Mouse (Mus musculus): Measurements from ENCODE around the gene Napsa. TPM values are rescaled to one million over a fixed set of nuclear protein-coding genes. Genes with fewer than 3 reads are reported as not detected.

The Napsa gene
- total RNA-seq, 4 experiments from 2014 or later: not detected

GRCm38 (mm10) chr7:44596051-44596450 is 23.9 kb downstream of the Napsa start:
- no peak for DNase-seq (ENCODE audit: low spot score in 2 of 2)

GRCm38 (mm10) chr7:44596996-44597538 is 24.9 kb downstream of the Napsa start:
- DNase-seq (ENCODE audit: low spot score in 2 of 2): no peak

- no peak for DNase-seq (ENCODE audit: low spot score in 2 of 2)
These were observed 25.5 kb downstream of the Napsa start for GRCm38 (mm10) chr7:44597666-44598065.

- DNase-seq (ENCODE audit: low spot score in 2 of 2): no peak
These were observed 26.2 kb downstream of the Napsa start for GRCm38 (mm10) chr7:44598336-44598735.

GRCm38 (mm10) chr7:44600691-44601262 is 28.6 kb downstream of the Napsa start:
- no peak for DNase-seq (ENCODE audit: low spot score in 2 of 2)

- DNase-seq (ENCODE audit: low spot score in 2 of 2): no peak
These were observed 29.5 kb downstream of the Napsa start for GRCm38 (mm10) chr7:44601646-44602045.

GRCm38 (mm10) chr7:44602443-44602842 is 30.3 kb downstream of the Napsa start:
- DNase-seq (ENCODE audit: low spot score in 2 of 2): peak; percentile 42 to 86

GRCm38 (mm10) chr7:44603186-44603855 is 31.1 kb downstream of the Napsa start:
- no peak for DNase-seq (ENCODE audit: low spot score in 2 of 2)

- DNase-seq (ENCODE audit: low spot score in 2 of 2): no peak
These were observed 32.0 kb downstream of the Napsa start for GRCm38 (mm10) chr7:44604139-44604606.

GRCm38 (mm10) chr7:44604619-44605018 is 32.4 kb downstream of the Napsa start:
- no peak for DNase-seq (ENCODE audit: low spot score in 2 of 2)

GRCm38 (mm10) chr7:44605436-44605835 is 33.3 kb downstream of the Napsa start:
- DNase-seq (ENCODE audit: low spot score in 2 of 2): no peak

GRCm38 (mm10) chr7:44606171-44606901 is 34.2 kb downstream of the Napsa start:
- no peak for DNase-seq (ENCODE audit: low spot score in 2 of 2)

- DNase-seq (ENCODE audit: low spot score in 2 of 2): no peak
These were observed 40.0 kb downstream of the Napsa start for GRCm38 (mm10) chr7:44612192-44612591.

- no peak for DNase-seq (ENCODE audit: low spot score in 2 of 2)
These were observed 42.0 kb downstream of the Napsa start for GRCm38 (mm10) chr7:44614041-44614688.

- DNase-seq (ENCODE audit: low spot score in 2 of 2): no peak
These were observed 43.1 kb downstream of the Napsa start for GRCm38 (mm10) chr7:44615309-44615708.

GRCm38 (mm10) chr7:44615987-44616386 is 43.8 kb downstream of the Napsa start:
- DNase-seq (ENCODE audit: low spot score in 2 of 2): no peak

GRCm38 (mm10) chr7:44617059-44617458 is 44.9 kb downstream of the Napsa start:
- no peak for DNase-seq (ENCODE audit: low spot score in 2 of 2)

- DNase-seq (ENCODE audit: low spot score in 2 of 2): no peak
These were observed 51.7 kb downstream of the Napsa start for GRCm38 (mm10) chr7:44623714-44624542.

GRCm38 (mm10) chr7:44624543-44624826 is 52.3 kb downstream of the Napsa start:
- DNase-seq (ENCODE audit: low spot score in 2 of 2): no peak

- no peak for DNase-seq (ENCODE audit: low spot score in 2 of 2)
These were observed 52.6 kb downstream of the Napsa start for GRCm38 (mm10) chr7:44624828-44625227.

Data from left cerebral cortex, adult 8-10 months (tissue).